Mouse (Mus musculus) common myeloid progenitor, adult 5-6 weeks (primary cell): ENCODE results near the gene Pax6. TPM values are rescaled to one million over a fixed set of nuclear protein-coding genes. Genes with fewer than 3 reads are reported as not detected.

Source experiments
- ATAC-seq: replicated peaks from 2 replicates; pipeline ENCODE4 v1.8.0; 2016; ENCODE audit warnings: low read depth, mild to moderate bottlenecking, moderate TSS enrichment, inconsistent platforms; ENCODE audit not compliant: poor library complexity, severe bottlenecking
- total RNA-seq: library from RNA; stranded (forward); fragments of 200-1000, 187-1606 nt; gene quantifications from 2 replicates; pipeline ENCODE4 v1.2.3, GENCODE M21; 2017

The Pax6 gene
- not detected in 2 replicates for total RNA-seq

DNA sequence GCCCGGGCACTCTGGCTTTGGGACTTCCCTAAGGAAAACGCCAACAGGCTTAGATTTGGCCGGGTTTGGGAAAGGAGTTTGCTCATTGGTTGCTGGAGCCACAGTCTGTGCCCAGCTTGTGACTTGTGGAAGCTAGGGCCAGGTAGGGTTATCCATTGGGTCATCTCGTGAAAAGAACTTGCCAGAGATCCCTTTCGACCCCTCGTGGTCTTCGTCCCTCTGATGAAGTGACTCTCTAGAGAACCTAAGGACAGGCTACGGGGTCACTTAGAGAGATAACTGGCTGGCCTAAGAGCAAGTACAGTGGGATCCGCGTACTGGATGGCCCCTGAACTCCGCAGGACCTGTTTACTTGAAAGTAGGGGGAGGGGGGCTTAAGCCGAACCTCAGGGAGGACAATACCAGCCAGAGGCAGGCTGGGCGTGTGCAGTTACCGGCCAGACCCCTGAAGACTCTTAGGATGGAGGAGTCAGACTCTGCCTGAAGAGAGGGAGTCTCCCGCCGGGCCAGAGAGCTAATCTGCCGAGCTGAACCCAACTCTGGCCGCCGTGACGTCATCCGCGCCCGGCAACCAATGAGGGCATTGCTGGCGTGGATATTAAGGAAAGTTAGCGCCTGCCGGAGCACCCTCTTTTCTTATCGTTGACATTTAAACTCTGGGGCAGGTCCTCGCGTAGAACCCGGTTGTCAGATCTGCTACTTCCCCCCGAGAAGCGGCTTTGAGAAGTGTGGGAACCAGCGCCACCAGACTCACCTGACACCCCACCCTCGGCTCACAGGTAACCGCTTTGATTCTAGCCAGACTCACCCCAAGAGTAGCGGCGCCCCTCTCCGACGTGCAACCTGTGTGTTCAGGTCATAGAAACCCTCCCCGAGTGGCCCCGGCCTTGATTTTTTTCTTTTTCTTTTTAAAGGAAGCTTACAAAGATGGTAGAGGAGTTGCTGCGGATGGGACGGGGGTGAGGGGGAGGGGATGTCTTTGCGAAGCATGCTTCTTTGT lies at the start of gene Pax6:
Gene Pax6 (plus strand): TSS at position 630 of the 1,000 bp plus-strand sequence.
- ATAC-seq, result no peak

GRCm38 (mm10) chr2:105648933-105649332 lies 19.8 kb upstream of the Pax6 start:
- ATAC-seq, result no peak

- no peak for ATAC-seq
These were observed 12.2 kb upstream of the Pax6 start for GRCm38 (mm10) chr2:105656456-105656855.

DNA sequence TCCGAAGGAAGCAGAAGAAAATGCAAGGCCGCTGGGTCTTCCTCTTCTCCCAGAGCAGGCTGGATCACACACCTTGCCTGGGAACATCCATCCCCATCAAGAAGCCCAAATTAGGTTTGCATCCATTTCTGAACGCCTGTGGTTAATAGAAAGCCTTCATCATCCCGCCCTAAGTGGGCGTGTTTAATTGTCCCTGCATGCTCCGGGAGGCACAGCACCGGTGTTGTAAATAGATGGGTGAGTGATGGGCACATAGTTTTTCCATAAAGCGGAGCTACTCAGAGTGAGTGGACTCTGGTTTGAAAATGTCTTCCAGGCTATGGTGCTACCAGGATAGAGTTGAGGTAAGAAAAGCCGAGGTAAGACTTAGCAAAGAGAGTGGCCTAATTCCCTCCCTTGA lies 9.3 kb upstream of the Pax6 start:
- no peak for ATAC-seq

DNA sequence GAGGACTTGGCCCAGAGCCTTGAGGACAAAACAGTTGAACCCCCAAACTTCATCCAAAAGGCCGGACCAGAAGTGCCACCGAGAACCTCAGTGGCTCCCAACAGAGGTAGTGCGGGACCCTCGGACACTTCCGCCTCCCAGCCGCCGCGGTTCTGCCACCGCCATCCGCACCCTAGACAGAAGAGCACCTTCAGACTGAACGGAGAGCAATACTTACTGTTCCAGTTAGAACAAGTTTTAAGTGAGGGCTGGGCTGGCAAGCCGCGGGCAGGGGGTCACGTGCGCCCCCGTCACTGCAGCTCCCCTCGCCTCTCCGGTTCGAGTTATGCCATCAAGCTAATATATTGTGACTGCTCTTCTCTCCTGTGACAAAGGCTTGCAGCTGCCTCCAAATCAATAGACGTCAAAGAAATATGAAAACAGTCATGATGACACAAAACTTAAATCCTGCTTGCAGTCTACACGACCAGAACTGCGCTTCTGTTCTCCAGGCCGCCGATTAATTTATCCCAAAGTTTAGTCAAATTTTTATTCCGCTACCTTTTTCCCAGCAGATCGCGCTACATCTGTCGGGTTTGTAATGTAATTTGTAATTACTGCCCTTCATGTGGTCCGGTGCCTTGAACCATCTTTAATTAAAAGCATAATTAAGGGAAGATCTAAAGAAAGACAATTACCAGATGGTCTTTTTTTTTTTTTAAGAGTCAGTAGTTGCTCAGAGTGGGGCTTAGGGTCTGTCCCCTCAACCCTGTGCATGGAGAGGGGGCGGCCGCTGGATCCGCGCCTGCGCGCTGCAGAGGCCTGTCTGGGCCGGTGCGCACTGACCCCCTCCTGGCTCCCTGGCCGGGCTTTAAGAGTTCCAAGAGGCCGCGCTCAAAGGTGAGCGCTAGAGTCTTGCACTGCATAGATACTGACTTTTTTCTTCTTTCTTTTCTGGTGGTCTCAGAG lies 8.5 kb upstream of the Pax6 start:
- 0 out of 2 replicates have a peak, but pooled peaks have one; percentile 23 for ATAC-seq

GRCm38 (mm10) chr2:105660874-105661622 lies 7.7 kb upstream of the Pax6 start:
- ATAC-seq, result no peak

DNA sequence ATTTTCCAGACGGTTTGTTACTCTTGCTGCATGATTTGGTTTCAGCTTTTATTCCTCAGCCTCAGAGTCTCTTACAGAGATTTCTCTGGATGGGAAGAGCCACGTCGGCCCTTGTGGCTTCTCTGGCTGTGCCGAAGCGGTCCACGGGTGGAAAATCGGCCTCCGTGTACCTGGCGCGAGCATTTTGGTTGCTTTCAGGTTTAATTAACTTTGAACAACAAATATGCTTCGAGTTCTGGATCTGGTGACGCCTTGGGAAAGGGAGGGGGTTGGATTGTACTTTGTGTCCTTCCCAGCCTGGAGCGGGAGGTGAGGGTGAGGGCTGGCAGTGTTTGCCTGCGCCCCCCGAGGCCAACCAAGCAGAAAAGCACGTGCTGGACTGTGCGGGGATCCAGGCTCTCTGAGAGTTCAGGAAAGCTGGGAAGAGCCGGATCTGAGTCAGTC lies 7.1 kb upstream of the Pax6 start:
- ATAC-seq, result no peak

DNA sequence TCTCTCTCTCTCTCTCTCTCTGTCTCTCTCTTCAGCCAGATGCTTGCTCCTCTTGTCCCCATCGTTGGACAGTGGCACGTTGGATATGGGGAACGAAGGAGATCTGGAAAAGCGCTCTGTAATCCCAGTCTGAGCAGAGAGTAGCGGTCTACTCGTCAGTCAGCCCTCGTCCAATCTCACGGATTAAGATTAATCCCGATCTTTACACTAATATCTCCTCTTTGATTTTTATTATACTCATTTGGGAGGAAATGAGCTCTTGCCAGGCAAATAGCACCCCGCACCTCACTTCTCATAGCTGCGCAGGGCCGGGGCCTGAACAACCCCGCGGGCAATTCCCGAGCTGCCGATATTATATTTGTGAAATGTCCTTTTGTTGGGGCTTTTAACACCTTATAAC lies 6.6 kb upstream of the Pax6 start:
- no peak for ATAC-seq

GRCm38 (mm10) chr2:105662606-105663005 lies 6.1 kb upstream of the Pax6 start:
- ATAC-seq, result no peak

DNA sequence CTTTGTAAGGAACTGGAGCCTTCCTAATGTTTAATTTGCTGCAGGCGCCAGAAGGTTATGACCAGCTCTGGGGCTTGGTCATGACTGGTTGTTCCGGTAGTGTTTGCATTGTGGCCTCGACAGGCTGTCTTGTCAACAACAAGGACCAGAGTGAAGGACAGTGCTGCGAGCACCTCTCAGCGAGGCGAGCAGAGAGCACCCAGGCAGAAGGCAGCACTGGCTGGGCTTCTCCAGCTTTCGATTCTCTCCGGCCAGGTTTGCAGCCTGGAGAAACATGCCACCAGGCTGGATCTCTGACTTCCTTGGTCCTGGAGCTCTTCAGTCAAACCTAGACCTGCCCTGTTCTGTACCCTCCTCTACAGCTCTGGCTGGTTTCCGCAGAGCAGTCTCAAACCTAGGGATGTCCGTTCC lies 5.6 kb upstream of the Pax6 start:
- ATAC-seq, result no peak

DNA sequence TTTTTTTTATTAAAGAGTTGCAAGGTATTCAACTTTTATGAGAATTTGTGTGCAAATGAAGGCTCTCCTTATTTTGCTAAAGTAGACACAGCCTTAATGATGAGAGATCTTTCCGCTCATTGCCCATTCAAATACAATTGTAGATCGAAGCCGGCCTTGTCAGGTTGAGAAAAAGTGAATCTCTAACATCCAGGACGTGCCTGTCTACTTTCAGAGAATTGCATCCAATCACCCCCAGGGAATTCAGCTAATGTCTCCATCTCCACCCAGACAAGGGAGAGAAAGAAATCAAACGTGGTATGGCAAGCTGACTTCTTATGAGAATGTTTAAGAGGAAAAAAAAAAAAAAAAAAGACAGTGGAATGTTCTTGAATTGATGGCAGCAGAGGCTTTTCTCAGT lies 3.7 kb upstream of the Pax6 start:
- no peak for ATAC-seq

DNA sequence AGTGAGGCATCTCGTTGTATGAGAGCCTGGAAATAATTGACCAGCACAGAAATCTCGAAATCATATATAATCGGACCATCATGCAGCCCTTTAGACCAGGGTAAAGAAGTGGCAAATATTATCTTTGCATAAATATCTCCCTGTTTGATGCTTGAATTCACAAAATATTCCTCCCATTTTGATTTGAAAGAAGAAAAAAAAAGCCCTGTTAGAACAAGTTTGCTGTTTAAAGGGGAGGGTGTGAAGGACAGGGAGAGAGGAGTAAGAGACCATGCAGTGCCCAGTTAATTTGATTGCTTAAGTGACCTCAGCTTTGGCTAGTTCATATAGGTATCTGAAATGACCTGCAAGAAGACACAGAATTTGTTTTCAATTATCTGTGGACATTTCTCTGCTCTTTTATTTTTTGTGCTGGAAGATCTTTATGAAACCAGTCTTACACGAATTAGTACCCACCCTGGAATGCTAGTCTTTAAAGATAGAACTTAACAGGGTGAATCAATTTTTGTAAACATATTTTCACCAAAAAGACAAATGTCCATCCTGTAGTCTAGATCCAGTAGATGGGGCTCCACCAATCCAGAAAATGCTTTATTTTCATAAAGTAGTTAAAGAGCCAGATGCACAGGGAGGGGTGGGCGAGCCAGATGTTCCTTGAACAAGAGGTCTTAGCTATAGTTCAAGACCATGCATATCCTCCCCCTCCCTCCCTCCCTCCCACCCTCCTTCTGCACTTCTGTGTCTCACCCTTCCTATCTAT lies 3.0 kb upstream of the Pax6 start:
- no peak for ATAC-seq

DNA sequence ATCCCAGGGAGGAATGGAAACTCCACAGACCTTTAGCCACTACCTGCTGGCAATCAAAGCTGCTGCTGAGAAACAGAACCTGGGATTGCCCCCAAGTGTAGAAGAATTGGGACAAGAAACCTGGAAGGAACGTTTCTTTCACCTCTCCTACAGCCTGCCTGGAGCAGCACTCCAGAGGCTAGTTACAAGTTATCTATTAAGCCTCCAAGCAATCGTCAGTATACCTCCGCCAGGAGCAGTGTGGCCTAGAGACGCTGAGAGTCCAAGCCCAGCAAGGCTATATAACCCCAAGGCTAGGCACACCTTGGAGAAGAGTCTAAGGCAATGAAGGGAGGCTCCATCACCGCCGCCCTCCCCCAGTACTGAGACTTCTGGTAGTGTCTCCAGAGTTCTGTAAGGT lies 2.4 kb upstream of the Pax6 start:
- ATAC-seq, result no peak

DNA sequence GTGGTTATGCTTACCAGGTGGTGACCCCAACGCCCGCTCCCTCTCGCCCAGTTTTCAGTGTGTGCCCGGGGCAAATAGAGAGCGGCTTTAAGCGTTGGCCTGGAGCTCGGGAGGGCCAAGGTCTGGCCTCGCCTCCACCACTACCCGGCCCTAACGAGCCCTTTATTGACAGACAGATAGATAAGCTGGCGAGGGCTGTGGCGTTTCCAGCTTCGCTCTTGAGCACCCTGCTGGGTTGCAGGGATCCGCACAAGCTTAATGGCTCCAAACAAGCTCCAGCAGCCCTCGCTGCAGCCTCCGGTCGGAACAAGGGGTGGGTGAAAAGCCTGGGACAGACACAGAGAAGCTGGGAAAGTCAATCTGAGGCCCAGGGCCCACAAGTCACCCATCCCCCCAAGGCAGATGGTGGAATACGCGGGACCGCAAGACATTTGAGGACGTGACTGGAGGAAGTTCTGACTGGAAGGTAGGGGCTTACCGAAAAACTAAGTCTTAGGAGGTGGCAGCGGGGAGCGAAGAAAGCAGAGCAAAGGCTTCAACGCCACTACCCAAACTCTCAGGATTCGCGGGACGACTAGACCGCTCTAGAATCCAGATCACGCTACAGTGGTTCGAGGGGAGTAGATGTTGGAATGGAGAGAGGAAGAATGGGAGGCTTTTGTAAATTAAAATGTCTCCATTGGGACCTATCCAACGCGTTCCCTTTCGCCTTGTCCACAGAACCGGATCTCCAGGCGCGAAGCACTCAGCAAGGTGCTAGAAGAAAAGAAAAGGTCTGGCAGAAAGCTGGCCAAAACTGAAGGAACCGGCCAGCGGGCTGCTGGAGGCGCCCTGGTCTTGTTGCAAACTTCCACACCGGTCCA lies 1.7 kb upstream of the Pax6 start:
- ATAC-seq, result no peak

- ATAC-seq, result 0 out of 2 replicates have a peak, but pooled peaks have one; percentile 27
These were observed 1.1 kb upstream of the Pax6 start for GRCm38 (mm10) chr2:105667626-105667950.

DNA sequence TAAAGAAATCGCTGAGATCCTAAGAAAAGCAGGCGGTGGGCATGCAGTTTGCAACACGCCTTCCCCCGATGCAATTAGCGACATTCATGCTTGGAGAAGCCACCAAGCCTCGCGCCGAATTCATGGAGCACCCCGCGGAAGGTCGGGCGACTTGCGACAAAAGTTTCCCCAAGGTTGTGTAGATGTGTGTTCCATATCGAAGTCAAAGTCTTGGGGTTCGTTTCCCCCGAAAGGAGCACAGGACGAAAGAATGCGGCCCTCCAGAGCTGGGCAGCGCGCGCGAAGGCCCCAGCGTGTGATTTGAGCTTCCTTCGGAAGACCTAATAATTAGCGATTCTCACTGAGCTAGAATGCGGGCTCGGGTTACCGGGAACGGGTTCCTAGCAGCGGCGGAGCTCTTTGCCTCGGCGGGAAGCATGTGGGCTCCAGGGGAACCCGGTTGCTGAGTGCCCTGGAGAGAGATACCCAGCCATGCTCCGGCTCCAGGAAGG lies 716 bp downstream of the Pax6 start:
- ATAC-seq, result no peak

- no peak for ATAC-seq
These were observed 1.4 kb downstream of the Pax6 start for GRCm38 (mm10) chr2:105669881-105670730.
